Comparison of ENCODE assay signal across 18 mouse cellular contexts in genomic region chr17:63226380-63226779, GRCm38 (mm10).
"Had no signal": no experiment of that assay in that cellular context is flagged by ENCODE, and none has a peak within 500 bp of the region (broad histone marks: within the 10 kb centered on the region; RNA-seq: fewer than 3 reads in every experiment).

No protein-coding gene starts in this region.

- H3K4me3 ChIP-seq: midbrain, embryonic 10.5 days; midbrain, embryonic 12.5 days; myocyte; neural tube, embryonic 13.5 days; neural tube, embryonic 15.5 days had no signal

- H3K27me3 ChIP-seq: midbrain, embryonic 12.5 days; neural tube, embryonic 13.5 days; neural tube, embryonic 15.5 days had no signal

- H3K4me1 ChIP-seq: neural tube, embryonic 15.5 days had no signal

- H3K36me3 ChIP-seq: midbrain, embryonic 10.5 days; midbrain, embryonic 12.5 days; neural tube, embryonic 13.5 days; neural tube, embryonic 15.5 days had no signal

- H3K9ac ChIP-seq: lung, embryonic 14.5 days; midbrain, embryonic 12.5 days; neural tube, embryonic 13.5 days; neural tube, embryonic 15.5 days had no signal

- DNase-seq: lung, embryonic 14.5 days; lung, postnatal 10 days; lung, postnatal 4 days; midbrain, embryonic 14.5 days; retina, postnatal 1 day; right cerebral cortex, adult 18-20 months; right cerebral cortex, postnatal 25 days; right cerebral cortex, postnatal 4 days; spleen, adult 18-20 months; thymus, adult 18-20 months; thymus, postnatal 14 days; thymus, postnatal 36 days had no signal

- H3K9me3 ChIP-seq: midbrain, embryonic 10.5 days; midbrain, embryonic 12.5 days; neural tube, embryonic 13.5 days; neural tube, embryonic 15.5 days had no signal

- ATAC-seq: midbrain, embryonic 16.5 days had no signal

- H3K27ac ChIP-seq: midbrain, embryonic 10.5 days; midbrain, embryonic 12.5 days; neural tube, embryonic 13.5 days; neural tube, embryonic 15.5 days had no signal

- H3K4me2 ChIP-seq: lung, embryonic 14.5 days; midbrain, embryonic 12.5 days; neural tube, embryonic 13.5 days; neural tube, embryonic 15.5 days had no signal
